Mouse (Mus musculus) testis, adult 2 months (tissue): ENCODE results near the gene Tmem43.

Source experiments
- CTCF ChIP-seq: fragments of 200-500 bp; IDR thresholded peaks from 2 replicates; pipeline ENCODE4 v1.5.1; 2012; ENCODE audit warnings: low read depth, mild to moderate bottlenecking, inconsistent platforms, low read length, moderate library complexity; ENCODE audit not compliant: control insufficient read depth, insufficient read depth, insufficient replicate concordance
- POLR2A ChIP-seq: fragments of 200-500 bp; IDR thresholded peaks from 2 replicates; pipeline ENCODE4 v1.6.1; 2012; ENCODE audit warnings: low read depth, mild to moderate bottlenecking, inconsistent platforms, low read length, moderate library complexity; ENCODE audit not compliant: control insufficient read depth

- TF ChIP-seq CTCF (no peak), POLR2A (no peak)
Observed at GRCm38 (mm10) chr6:91476541-91476940, 3.0 kb downstream of the Tmem43 start.
